Mouse (Mus musculus) adrenal gland, adult 8-10 months (tissue): ENCODE results near the gene Ucp3. TPM values are rescaled to one million over a fixed set of nuclear protein-coding genes. Genes with fewer than 3 reads are reported as not detected.

Experiments used
- DNase-seq: peaks from one replicate; pipeline ENCODE4 v3.0.0; 2022
- total RNA-seq, 4 experiments: library from RNA; stranded (reverse); gene quantifications; 2 replicates each; pipeline ENCODE4 v1.2.4; 2022

Ucp3 gene
- total RNA-seq, 4 experiments from 2014 or later = 6.3 to 17.8 (median 14.7) TPM

- no peak for DNase-seq
These were observed 28.4 kb downstream of the Ucp3 start for GRCm38 (mm10) chr7:100501027-100501843.

- DNase-seq = no peak
These were observed 29.1 kb downstream of the Ucp3 start for GRCm38 (mm10) chr7:100501844-100502373.

- no peak for DNase-seq
These were observed 29.7 kb downstream of the Ucp3 start for GRCm38 (mm10) chr7:100502374-100502922.

DNA sequence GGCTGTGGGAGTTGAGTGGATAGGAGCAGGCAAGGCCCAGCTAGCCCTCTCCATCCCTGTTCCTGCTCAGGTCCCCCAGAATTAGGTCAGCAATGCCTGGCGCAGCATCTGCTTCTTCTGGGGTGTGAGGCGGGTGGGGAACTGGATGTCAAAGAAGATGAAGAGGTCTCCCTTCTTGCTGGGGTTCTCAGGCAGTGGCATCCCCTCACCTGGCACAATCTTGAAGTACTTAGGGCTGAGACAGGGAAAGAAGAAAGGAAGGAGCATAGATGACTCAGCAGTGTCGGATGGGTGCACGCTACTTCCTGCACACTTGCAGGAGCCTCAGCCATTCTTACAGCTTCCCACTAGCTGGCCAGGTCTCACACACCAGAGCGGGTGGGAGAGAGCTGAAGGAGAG is 30.3 kb downstream of the Ucp3 start:
- no peak for DNase-seq

GRCm38 (mm10) chr7:100504740-100505487 is 32.1 kb downstream of the Ucp3 start:
- DNase-seq = no peak

GRCm38 (mm10) chr7:100506494-100506893 is 33.7 kb downstream of the Ucp3 start:
- DNase-seq = no peak

DNA sequence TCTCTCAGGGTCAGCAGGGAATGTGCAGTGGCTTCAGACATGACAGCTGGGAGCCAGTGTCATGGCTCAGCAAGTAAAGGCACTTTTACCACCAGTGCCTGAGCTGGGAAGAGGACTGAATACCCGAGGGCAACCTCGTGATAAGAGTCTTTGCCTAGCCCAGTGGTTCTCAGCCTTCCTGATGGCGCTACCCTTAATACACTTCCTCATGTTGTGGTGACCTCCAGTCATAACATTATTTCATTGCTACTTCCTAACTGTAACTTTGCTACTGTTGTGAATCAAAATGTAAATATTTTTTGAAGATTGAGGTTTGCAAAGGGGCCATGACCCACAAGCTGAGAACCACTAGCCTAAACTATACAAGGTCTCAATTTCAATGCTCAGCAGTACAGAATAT is 35.9 kb downstream of the Ucp3 start:
- no peak for DNase-seq

GRCm38 (mm10) chr7:100511602-100512001 is 38.8 kb downstream of the Ucp3 start:
- DNase-seq = no peak

DNA sequence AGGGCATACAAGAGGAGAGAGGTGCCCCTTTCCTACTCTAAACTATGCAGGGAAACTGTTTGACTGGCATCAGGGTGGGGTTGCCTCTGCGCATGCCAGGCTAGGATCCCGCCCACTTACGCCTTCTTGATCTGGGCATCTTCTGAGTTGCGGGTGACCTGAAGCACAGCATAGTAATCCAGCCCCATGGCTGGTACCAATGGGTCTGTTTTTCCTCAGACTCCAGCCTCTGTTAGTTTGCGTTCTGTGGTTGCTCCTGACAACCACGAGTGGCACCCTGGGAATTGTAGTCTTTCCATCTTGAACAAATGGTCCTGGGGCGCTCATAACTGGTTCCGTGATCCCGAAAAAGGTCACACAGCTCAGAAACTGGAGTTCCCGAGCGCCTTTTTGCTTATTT is 41.8 kb downstream of the Ucp3 start, which contains the start of gene Dnajb13:
Gene Dnajb13 (minus strand): TSS at position 388 of the 400 bp plus-strand sequence.
- DNase-seq = no peak

GRCm38 (mm10) chr7:100520204-100520603 is 47.4 kb downstream of the Ucp3 start:
- DNase-seq = no peak

- no peak for DNase-seq
These were observed 48.0 kb downstream of the Ucp3 start for GRCm38 (mm10) chr7:100520663-100521285.

DNA sequence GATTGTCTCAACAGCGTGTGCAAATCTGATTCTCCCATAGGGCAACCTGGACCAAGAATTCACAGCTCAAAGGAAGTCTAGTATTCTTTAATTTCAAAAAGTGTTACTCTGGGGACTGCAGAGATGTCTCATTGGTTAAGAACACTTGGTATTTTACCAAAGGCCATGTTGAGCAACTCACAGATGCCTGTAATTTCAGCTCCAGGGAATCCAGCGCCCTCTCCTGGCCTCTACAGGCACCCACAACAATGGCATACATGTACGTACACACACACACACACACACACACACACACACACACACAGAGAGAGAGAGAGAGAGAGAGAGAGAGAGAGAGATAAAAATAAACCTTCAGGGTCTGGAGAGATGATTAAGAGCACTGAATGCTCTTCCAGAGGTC is 49.4 kb downstream of the Ucp3 start:
- no peak for DNase-seq

DNA sequence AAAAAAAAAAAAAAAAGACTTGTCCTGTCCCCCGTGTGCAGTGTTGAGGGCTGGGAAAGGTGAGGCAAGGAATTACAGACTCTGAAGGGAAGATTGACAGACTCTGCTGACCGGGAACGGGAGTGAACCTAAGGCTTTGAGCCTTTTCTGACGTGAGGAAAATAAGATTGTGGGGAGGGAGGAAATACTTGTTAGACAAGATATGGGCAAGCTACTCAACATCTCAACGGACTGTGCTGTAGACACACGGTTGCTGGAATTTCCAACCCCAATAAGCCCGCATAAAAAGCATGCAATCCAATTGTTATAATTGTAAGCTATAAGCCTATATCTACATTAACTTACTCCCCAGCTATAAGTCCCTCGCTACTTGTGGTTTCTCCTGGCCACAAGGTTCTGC is 51.9 kb downstream of the Ucp3 start:
- DNase-seq = no peak

DNA sequence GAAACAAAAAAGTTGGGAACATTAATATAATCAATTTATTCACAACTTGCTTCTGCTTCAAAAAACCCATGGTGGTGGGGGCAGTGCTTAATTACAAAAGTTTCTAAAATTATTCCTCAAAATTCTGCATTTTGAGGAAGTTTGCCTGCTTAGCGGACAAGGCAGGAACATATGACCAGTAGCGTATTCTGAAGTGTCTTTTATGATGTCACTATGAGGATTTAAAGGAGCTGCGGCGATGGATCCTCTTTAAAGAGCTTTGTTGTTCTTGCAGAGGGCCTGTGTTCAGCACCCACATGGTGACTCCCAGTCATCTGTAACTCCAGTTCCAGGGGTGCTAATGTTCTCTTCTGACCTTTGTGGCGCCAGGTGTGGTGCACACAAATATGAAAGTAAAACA is 58.0 kb downstream of the Ucp3 start:
- no peak for DNase-seq

DNA sequence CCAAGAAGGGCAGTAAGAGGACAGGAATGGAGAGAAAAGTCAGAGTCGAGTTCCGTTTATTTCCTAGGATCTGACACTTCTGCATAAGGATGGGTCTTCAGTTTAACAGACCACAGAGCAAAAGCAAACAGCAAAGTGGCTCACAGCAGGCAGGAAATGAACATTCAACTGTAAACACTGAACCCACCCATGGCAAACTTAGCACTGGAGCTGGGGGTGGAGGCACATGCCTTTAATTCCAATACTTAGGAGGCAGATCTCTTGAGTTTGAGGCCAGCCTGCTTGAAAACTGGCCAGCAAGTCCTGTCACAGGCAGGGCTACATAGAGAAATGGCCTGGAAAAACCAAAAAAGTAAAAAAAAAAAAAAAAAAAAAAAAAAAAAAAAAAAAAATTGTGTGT is 60.7 kb downstream of the Ucp3 start:
- DNase-seq = no peak

DNA sequence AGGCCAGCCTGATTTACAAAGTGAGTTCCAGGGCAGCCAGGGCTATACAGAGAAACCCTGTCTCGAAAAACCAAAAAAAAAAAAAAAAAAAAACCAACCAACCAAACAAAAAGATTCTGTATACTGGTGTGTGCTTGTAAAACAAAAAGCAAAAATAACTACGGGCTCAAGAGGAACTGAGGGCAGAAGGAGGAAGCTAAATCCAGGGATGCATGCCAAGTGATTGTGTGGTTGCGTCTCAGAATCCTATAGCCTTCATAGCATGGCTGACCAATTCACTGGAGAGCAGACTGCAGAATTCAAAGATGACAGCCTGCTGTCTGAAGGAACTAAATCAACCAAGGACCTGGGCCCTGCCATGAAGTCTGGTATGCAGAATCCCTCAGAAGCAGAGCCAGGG is 61.4 kb downstream of the Ucp3 start:
- no peak for DNase-seq

DNA sequence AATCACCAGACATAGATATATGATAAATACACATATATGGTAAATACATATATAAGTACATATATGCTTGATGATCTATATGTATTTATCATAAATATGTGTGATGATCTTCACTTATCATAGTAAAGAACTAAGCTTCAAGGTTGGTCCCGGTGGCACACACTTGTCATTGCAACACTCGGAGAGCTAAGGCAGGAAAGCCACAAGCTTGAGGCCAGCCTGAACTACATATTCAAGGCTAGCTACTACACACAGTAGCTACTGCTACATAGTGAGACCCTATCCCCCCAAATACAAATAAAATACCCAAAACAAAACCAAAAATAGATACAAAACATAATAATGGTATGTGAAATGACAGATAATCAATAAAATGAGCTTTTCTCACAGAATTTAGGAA is 63.0 kb downstream of the Ucp3 start:
- DNase-seq = no peak

Other genes with a start within 250 kb of the Ucp3 start
- 1 to 10 TPM; 5.5 to 6.8 (median 6.3) TPM for gene Pgm2l1, start 245.6 kb upstream of the Ucp3 start, total RNA-seq
- gene P4ha3, start 187.5 kb upstream of the Ucp3 start, total RNA-seq = 1 to 10 TPM in 1 of 4 experiments, under 1 TPM in 3; 0.49 to 1.1 (median 0.81) TPM
- gene C2cd3, start 100.8 kb upstream of the Ucp3 start, total RNA-seq = 10 to 100 TPM; 19.7 to 29.1 (median 26.8) TPM
- 10 to 100 TPM; 55.4 to 65.8 (median 61.8) TPM for gene Ppme1, start 100.7 kb upstream of the Ucp3 start, total RNA-seq
- gene Ucp2, start 20.3 kb downstream of the Ucp3 start, total RNA-seq = 100 to 1,000 TPM; 212 to 320 (median 270) TPM
- under 1 TPM; 0.20 to 0.89 (median 0.42) TPM for gene Dnajb13, start 42.0 kb downstream of the Ucp3 start, total RNA-seq
- 10 to 100 TPM in 3 of 4 experiments, 1 to 10 TPM in 1; 8.1 to 14.5 (median 11.3) TPM for gene Coa4, start 64.1 kb downstream of the Ucp3 start, total RNA-seq
- 10 to 100 TPM; 64.3 to 76.2 (median 70.9) TPM for gene Rab6a, start 134.4 kb downstream of the Ucp3 start, total RNA-seq
- 10 to 100 TPM; 51.9 to 63.8 (median 57.9) TPM for gene Mrpl48, start 135.3 kb downstream of the Ucp3 start, total RNA-seq
- 1 to 10 TPM; 3.9 to 6.9 (median 4.8) TPM for gene Plekhb1, start 189.4 kb downstream of the Ucp3 start, total RNA-seq
- 10 to 100 TPM; 46.7 to 75.8 (median 55.1) TPM for gene Fam168a, start 233.6 kb downstream of the Ucp3 start, total RNA-seq